Mouse (Mus musculus) kidney, adult 2 months (tissue): Measurements from ENCODE around the gene Htra2.

Experiments
- CTCF ChIP-seq: fragments of 200-500 bp; conservative IDR thresholded peaks from 2 replicates; pipeline ENCODE4 v1.5.1; 2011; ENCODE audit warnings: low read depth, mild to moderate bottlenecking, control low read depth, low read length, moderate library complexity, mixed read lengths; ENCODE audit not compliant: insufficient read depth, insufficient read length
- POLR2A ChIP-seq: fragments of 200-500 bp; IDR thresholded peaks from one replicate; pipeline ENCODE4 v1.6.1; 2011; ENCODE audit warnings: low read depth, low read length, control low read depth

- TF ChIP-seq CTCF (no peak), POLR2A (no peak)
These were observed 32.8 kb upstream of the Htra2 start for GRCm38 (mm10) chr6:83087926-83088260.
